Mouse (Mus musculus): Measurements from ENCODE around the gene Tshz2. TPM values are rescaled to one million over a fixed set of nuclear protein-coding genes. Genes with fewer than 3 reads are reported as not detected.
A peak's percentile ranks its signal among the peaks of the same experiment; 100 is the strongest.

Gene Tshz2
- polyA plus RNA-seq, 1 experiment from 2014 or later = 1.3 TPM

DNA sequence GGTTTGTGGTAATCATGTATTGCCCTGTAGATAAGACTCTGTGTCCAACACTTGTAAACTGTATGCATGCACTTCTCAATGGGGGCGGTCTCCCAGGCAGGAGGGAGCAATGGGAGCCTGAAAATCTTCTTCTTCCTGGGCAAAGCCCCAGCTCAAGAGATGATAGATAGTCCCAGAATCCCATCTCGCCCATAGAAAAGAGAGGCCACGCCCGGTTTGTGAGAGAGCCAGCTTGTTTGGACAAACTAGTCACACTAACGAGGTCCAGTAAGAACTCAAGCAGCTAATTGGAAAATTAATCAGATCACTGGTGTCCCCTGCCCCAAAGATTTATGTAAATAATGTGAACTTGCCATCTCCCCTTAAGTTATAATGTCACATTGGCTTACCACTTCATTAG is 292.7 kb downstream of the Tshz2 start:
- no peak overlapping the region for H3K9ac ChIP-seq (ENCODE audit: low read length)
- no peak overlapping the region for H3K27ac ChIP-seq (ENCODE audit: low read depth, low read length)
- DNase-seq (ENCODE audit: low spot score, missing footprints) (no peak), ATAC-seq (ENCODE audit: low FRiP score) (no peak)
- no peak overlapping the region for H3K4me3 ChIP-seq (ENCODE audit: low read depth, low read length)
- no peak overlapping the region for H3K4me2 ChIP-seq
- H3K9me3 ChIP-seq (ENCODE audit: control insufficient read depth, low read length) = no peaks in the 10 kb centered on the region
- H3K27me3 ChIP-seq (ENCODE audit: control insufficient read depth, insufficient read depth, low read length) = no peaks in the 10 kb centered on the region
- H3K4me1 ChIP-seq (ENCODE audit: control insufficient read depth, insufficient read depth, low read length) = no peaks in the 10 kb centered on the region
- WGBS = 82% methylated on average over 5 of the region's 5 CpGs
- no peaks in the 10 kb centered on the region for H3K36me3 ChIP-seq (ENCODE audit: control insufficient read depth, insufficient read depth, low read length)

DNA sequence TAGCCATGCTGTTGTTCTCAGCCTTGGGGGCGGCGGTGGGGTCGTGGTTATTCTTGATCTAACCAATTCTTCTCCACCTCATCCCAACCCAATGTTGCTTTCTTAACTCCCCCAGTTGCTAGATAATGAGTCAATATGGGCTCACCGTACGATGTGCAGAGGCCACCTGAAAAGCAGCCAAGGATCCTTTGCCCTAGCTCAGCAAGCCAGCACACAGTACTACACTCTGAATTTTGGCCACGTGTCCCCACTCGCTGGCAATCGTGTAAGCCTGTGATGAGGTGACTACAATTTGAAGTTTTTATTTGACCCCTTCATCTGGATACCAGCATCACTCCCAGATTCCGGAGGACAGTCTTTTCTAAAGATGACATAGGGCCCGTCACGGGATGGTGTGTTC is 293.2 kb downstream of the Tshz2 start:
- no peaks in the 10 kb centered on the region for H3K9me3 ChIP-seq (ENCODE audit: control insufficient read depth, low read length)
- no peaks in the 10 kb centered on the region for H3K27me3 ChIP-seq (ENCODE audit: control insufficient read depth, insufficient read depth, low read length)
- WGBS = 87% methylated on average over 11 of the region's 11 CpGs
- H3K4me1 ChIP-seq (ENCODE audit: control insufficient read depth, insufficient read depth, low read length) = no peaks in the 10 kb centered on the region
- H3K9ac ChIP-seq (ENCODE audit: low read length) = no peak overlapping the region
- H3K4me2 ChIP-seq = no peak overlapping the region
- ATAC-seq (ENCODE audit: low FRiP score) (no peak), DNase-seq (ENCODE audit: low spot score, missing footprints) (no peak)
- no peaks in the 10 kb centered on the region for H3K36me3 ChIP-seq (ENCODE audit: control insufficient read depth, insufficient read depth, low read length)
- no peak overlapping the region for H3K4me3 ChIP-seq (ENCODE audit: low read depth, low read length)
- H3K27ac ChIP-seq (ENCODE audit: low read depth, low read length) = no peak overlapping the region

DNA sequence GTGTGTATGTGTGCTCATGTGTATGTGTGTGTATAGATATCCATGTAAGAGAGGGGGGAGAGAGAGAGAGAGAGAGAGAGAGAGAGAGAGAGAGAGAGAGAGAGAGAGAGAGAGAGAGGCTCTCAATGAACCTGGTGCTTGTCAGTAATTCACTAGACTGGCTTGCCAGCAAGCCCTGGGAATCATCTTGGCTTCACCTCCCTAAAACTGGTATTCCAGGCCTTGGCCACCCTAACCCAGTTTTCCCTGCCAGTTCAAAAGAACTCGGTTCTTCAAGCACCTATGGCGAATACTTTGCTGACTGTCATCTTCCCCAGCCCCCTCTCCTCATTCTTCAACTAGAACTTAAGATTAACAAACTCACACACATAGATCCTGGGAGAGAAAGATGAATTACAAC is 294.6 kb downstream of the Tshz2 start:
- 84% methylated on average over 2 of the region's 2 CpGs for WGBS
- H3K36me3 ChIP-seq (ENCODE audit: control insufficient read depth, insufficient read depth, low read length) = no peaks in the 10 kb centered on the region
- no peaks in the 10 kb centered on the region for H3K27me3 ChIP-seq (ENCODE audit: control insufficient read depth, insufficient read depth, low read length)
- H3K9me3 ChIP-seq (ENCODE audit: control insufficient read depth, low read length) = no peaks in the 10 kb centered on the region
- H3K27ac ChIP-seq (ENCODE audit: low read depth, low read length) = no peak overlapping the region
- DNase-seq (ENCODE audit: low spot score, missing footprints) (no peak), ATAC-seq (ENCODE audit: low FRiP score) (no peak)
- no peak overlapping the region for H3K4me2 ChIP-seq
- no peaks in the 10 kb centered on the region for H3K4me1 ChIP-seq (ENCODE audit: control insufficient read depth, insufficient read depth, low read length)
- H3K4me3 ChIP-seq (ENCODE audit: low read depth, low read length) = no peak overlapping the region
- no peak overlapping the region for H3K9ac ChIP-seq (ENCODE audit: low read length)

DNA sequence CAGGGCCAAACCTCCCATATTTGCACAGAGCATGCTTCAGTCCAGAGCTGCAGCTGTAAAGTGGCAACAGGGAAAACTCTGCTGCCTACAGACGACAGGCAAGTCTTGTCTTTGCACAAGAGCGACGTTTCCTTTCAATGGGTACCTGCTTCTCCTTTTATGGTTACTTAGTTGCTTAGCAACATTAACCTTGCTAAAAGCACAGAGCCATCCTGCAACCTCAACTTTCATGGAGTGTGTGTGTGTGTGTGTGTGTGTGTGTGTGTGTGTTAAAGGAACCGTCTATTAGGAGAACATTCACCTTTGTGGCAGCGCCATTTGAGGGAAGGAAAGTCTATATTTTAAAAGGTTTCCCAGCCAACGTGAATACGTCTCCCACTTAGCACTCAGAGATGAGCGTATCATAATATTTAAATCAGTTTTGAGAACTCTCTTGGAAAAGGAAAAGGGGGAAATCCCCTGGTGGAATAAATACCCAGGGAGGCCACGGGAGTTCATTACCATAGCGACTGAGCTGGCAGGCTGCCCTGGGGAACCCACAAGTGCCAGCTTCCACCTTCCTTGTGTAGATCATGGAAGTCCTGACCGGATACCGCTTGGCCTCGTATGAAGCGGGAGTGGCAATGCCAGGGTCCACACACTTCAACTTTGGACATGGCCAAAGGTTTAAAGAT is 295.8 kb downstream of the Tshz2 start:
- Histone ChIP-seq H3K36me3 (ENCODE audit: control insufficient read depth, insufficient read depth, low read length) (no peaks in the 10 kb centered on the region), H3K27ac (ENCODE audit: low read depth, low read length) (no peak overlapping the region), H3K4me1 (ENCODE audit: control insufficient read depth, insufficient read depth, low read length) (no peaks in the 10 kb centered on the region), H3K4me3 (ENCODE audit: low read depth, low read length) (no peak overlapping the region), H3K4me2 (no peak overlapping the region), H3K27me3 (ENCODE audit: control insufficient read depth, insufficient read depth, low read length) (no peaks in the 10 kb centered on the region), H3K9ac (ENCODE audit: low read length) (no peak overlapping the region), H3K9me3 (ENCODE audit: control insufficient read depth, low read length) (no peaks in the 10 kb centered on the region)
- no peak for DNase-seq (ENCODE audit: low spot score, missing footprints)
- ATAC-seq (ENCODE audit: low FRiP score) = no peak
- 79% methylated on average over 14 of the region's 14 CpGs for WGBS

DNA sequence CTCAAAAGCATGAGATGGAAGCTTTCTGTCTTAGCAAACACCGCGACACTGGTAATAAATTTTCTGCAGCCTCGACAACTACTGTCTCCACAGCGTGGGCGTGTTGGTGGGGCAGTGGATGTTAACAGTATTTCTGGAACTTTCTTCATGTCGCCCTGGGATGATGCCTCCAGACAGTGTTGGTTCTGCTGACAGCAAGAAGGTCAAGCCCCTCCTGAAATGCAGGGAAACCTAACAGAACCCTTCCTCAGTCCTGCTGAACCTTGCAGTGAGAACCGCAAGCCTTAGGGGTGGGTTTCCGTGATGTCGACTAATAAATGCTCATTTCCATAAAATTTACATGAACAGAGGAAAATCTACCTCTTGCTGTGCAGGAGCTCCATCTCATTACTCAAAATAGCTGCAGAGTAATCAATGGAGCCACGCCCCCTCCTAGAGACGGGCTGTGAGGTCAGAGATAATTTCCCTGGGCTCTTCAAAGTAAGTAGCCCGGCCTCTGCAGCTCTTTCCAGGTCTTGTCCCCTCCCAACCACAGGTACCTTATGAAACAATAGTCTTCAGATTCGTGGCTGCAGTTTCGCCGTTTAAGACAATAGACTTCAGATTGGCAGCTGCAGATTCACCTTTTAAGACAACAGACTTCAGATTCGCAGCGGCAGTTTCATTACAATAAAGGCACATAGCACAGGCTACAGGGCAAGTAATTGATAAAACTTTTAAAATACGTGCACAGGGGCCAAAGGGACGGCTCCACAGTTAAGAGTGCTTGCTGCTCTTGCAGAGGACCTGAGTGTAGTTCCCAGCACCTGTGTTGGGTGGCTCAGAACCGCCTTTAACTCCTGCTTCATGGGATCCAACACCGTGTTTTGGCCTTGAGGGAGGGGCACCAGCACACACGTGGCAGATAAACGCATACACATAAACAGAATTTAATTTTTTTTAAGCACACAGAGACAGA is 297.0 kb downstream of the Tshz2 start:
- WGBS = 57% methylated on average over 23 of the region's 23 CpGs
- 0 out of 2 replicates have a peak, but pooled peaks have one; percentile 38 for ATAC-seq (ENCODE audit: low FRiP score)
- H3K4me1 ChIP-seq (ENCODE audit: control insufficient read depth, insufficient read depth, low read length) = no peaks in the 10 kb centered on the region

DNA sequence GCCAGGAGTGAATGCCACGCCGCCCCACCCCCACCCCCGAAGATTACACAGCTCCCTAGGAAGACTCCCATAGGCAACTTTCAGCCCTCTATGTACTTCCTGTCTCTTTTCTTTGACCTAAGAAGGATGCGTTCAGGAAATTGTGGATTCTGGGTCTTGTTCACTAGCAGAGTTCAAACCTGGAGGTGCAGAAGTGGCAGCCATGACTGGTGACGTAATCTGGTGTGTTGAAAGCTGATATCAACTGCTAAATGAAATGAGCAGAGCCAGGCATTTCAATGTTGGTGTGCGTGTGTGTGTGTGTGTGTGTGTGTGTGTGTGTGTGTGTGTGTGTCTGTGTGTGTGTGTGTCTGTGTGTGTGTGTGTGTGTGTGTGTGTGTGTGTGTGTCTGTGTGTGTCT is 302.8 kb downstream of the Tshz2 start:
- no peaks in the 10 kb centered on the region for H3K36me3 ChIP-seq (ENCODE audit: control insufficient read depth, insufficient read depth, low read length)
- H3K9me3 ChIP-seq (ENCODE audit: control insufficient read depth, low read length) = no peaks in the 10 kb centered on the region
- DNase-seq (ENCODE audit: low spot score, missing footprints) (no peak), ATAC-seq (ENCODE audit: low FRiP score) (no peak)
- H3K4me2 ChIP-seq = no peak overlapping the region
- H3K4me3 ChIP-seq (ENCODE audit: low read depth, low read length) = no peak overlapping the region
- H3K27me3 ChIP-seq (ENCODE audit: control insufficient read depth, insufficient read depth, low read length) = no peaks in the 10 kb centered on the region
- H3K27ac ChIP-seq (ENCODE audit: low read depth, low read length) = no peak overlapping the region
- WGBS = 87% methylated on average over 6 of the region's 6 CpGs
- no peaks in the 10 kb centered on the region for H3K4me1 ChIP-seq (ENCODE audit: control insufficient read depth, insufficient read depth, low read length)
- H3K9ac ChIP-seq (ENCODE audit: low read length) = no peak overlapping the region

More for the DNA sequence above, 297.0 kb downstream of the Tshz2 start:
- peak; percentile 98 for DNase-seq (ENCODE audit: low spot score, missing footprints)
- Histone ChIP-seq H3K27me3 (ENCODE audit: control insufficient read depth, insufficient read depth, low read length) (no peaks in the 10 kb centered on the region), H3K27ac (ENCODE audit: low read depth, low read length) (no peak overlapping the region), H3K36me3 (ENCODE audit: control insufficient read depth, insufficient read depth, low read length) (no peaks in the 10 kb centered on the region), H3K9ac (ENCODE audit: low read length) (peak overlapping the region; percentile 32; the same call in 1 of the 2 replicates), H3K4me2 (peak overlapping the region; percentile 50), H3K9me3 (ENCODE audit: control insufficient read depth, low read length) (no peaks in the 10 kb centered on the region), H3K4me3 (ENCODE audit: low read depth, low read length) (peak overlapping the region; percentile 23)

DNA sequence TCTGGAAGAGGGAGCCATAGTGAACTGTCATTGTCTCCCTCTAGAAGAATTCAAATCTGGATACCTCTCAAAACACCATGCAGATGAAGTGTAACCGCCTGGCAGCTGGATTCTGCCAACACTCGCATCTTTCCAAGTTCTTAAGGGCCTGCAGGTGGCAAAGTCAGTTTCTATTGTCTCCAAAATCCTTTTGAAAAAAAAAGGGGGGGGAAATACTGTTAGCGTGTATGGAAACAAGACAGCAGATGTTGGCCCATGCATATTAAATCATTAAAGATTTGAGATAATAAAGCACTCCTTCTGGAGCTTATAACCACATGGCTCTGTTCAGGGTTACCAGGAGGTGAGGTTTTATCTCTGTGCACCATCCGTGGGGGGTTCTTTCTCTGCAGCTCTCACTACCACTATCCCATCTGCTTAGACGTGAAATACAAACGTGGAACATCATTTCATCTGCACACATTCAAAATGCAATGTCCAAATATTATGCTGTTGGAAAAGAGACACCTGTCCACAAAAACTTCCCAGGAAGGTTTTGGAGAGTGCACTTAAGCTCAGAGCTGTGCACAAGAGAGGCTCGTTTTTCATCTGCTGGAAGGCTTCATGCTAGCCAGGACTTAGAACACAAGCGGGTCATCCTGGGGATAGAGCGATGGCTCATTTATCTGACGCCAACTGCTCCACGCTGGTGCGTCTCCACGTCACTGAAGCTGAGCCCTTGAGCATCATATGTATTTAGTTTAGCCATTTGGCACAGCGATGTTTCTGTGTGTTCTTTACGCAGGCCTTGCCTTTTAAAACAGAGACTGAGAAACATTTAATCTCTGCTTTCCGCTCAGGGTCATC is 307.7 kb downstream of the Tshz2 start:
- no peaks in the 10 kb centered on the region for H3K4me1 ChIP-seq (ENCODE audit: control insufficient read depth, insufficient read depth, low read length)
- H3K27ac ChIP-seq (ENCODE audit: low read depth, low read length) = no peak overlapping the region
- H3K9ac ChIP-seq (ENCODE audit: low read length) = no peak overlapping the region

DNA sequence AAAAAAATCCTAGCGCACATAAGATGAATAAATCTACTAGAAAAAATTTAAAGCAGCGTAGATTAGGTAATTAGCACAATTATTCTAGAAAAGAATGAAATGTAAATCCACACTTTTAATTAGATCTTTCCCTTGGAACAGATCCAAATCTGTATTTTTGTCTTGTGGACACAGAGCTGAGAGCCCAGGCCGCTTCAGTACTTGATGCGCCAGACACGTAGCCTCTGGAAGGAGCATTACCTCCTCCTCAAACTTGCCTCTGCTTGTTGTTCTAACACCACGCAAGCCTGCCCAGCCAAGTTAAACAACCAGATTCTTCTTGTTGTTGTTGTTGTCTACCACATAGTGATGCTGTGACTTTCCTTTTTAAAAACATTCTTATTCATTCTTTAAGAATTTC is 310.9 kb downstream of the Tshz2 start:
- 94% methylated on average over 6 of the region's 6 CpGs for WGBS
- H3K9ac ChIP-seq (ENCODE audit: low read length) = no peak overlapping the region
- no peak overlapping the region for H3K4me3 ChIP-seq (ENCODE audit: low read depth, low read length)
- no peaks in the 10 kb centered on the region for H3K9me3 ChIP-seq (ENCODE audit: control insufficient read depth, low read length)
- ATAC-seq (ENCODE audit: low FRiP score) = no peak
- H3K4me2 ChIP-seq = no peak overlapping the region
- no peaks in the 10 kb centered on the region for H3K27me3 ChIP-seq (ENCODE audit: control insufficient read depth, insufficient read depth, low read length)
- H3K4me1 ChIP-seq (ENCODE audit: control insufficient read depth, insufficient read depth, low read length) = no peaks in the 10 kb centered on the region
- no peak overlapping the region for H3K27ac ChIP-seq (ENCODE audit: low read depth, low read length)
- no peaks in the 10 kb centered on the region for H3K36me3 ChIP-seq (ENCODE audit: control insufficient read depth, insufficient read depth, low read length)
- DNase-seq (ENCODE audit: low spot score, missing footprints) = no peak

More for the DNA sequence above, 307.7 kb downstream of the Tshz2 start:
- H3K4me2 ChIP-seq = no peak overlapping the region
- H3K36me3 ChIP-seq (ENCODE audit: control insufficient read depth, insufficient read depth, low read length) = no peaks in the 10 kb centered on the region
- no peaks in the 10 kb centered on the region for H3K9me3 ChIP-seq (ENCODE audit: control insufficient read depth, low read length)
- DNase-seq (ENCODE audit: low spot score, missing footprints) = no peak
- no peaks in the 10 kb centered on the region for H3K27me3 ChIP-seq (ENCODE audit: control insufficient read depth, insufficient read depth, low read length)
- H3K4me3 ChIP-seq (ENCODE audit: low read depth, low read length) = no peak overlapping the region
- no peak for ATAC-seq (ENCODE audit: low FRiP score)
- 85% methylated on average over 16 of the region's 16 CpGs for WGBS

Measured in midbrain, embryonic 11.5 days (tissue).